Mouse (Mus musculus) heart, postnatal 0 days (tissue): ENCODE measurements at regions not wholly inside any gene's neighbourhood (a gene's known extent, or its start where the extent isn't known, plus 50 kb on each side); places are given as distances from the start of the nearest gene placed in this dataset.

Source experiments
- CTCF ChIP-seq: IDR thresholded peaks from 2 replicates; pipeline ENCODE4 v1.5.1; 2016; ENCODE audit warnings: antibody characterized with exemption, control low read depth, low read depth
- EP300 ChIP-seq: IDR thresholded peaks from 2 replicates; pipeline ENCODE4 v1.6.1; 2016; ENCODE audit warnings: antibody characterized with exemption, low read depth

DNA sequence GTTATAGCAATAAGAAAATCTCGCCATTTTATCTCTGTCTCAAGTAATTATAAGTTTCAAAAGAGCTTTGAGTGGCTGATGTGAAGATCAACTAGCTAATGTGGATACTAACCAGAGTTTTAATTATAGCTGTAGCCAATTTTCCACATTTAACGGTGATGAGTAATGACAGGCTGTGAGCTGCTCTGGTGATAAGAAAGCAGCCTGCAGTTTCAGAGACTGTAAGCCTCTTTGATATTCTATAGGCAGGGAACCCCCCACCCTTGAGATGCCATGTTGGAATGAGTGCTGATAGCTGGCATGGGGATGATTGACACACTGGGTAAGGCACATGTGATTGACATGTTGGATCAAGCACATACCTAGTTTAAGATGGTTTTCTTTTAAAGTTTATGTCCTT lies 245.6 kb upstream of the Ubash3b start:
- no peak for TF ChIP-seq CTCF
- TF ChIP-seq EP300: no peak
